Mouse (Mus musculus) cerebellum, adult 9-11 months (tissue): ENCODE measurements around the gene Kansl1l.

ENCODE experiments used
- DNase-seq: peaks from one replicate; pipeline ENCODE4 v3.0.0; 2022

The Kansl1l gene

GRCm38 (mm10) chr1:66817453-66817839 is at the start of gene Kansl1l:
TSS of gene Kansl1l (minus strand) at chr1:66817562.
- DNase-seq = peak; percentile 94

GRCm38 (mm10) chr1:66865633-66866032 is 48.3 kb upstream of the Kansl1l start:
- no peak for DNase-seq

GRCm38 (mm10) chr1:66863741-66864495 is 46.6 kb upstream of the Kansl1l start:
- no peak for DNase-seq

GRCm38 (mm10) chr1:66862712-66863511 is 45.5 kb upstream of the Kansl1l start, which contains the start of gene Acadl:
TSS of gene Acadl (minus strand) at chr1:66863277.
- DNase-seq = peak; percentile 36

- DNase-seq = no peak
Observed at GRCm38 (mm10) chr1:66861764-66862672, 44.7 kb upstream of the Kansl1l start.

GRCm38 (mm10) chr1:66847506-66847905 is 30.1 kb upstream of the Kansl1l start:
- DNase-seq = no peak

GRCm38 (mm10) chr1:66845690-66846318 is 28.4 kb upstream of the Kansl1l start:
- DNase-seq = no peak

- no peak for DNase-seq
Observed at GRCm38 (mm10) chr1:66841938-66842337, 24.6 kb upstream of the Kansl1l start.

GRCm38 (mm10) chr1:66841510-66841909 is 24.1 kb upstream of the Kansl1l start:
- DNase-seq = no peak

- no peak for DNase-seq
Observed at GRCm38 (mm10) chr1:66839755-66840438, 22.5 kb upstream of the Kansl1l start.

GRCm38 (mm10) chr1:66839135-66839534 is 21.8 kb upstream of the Kansl1l start:
- no peak for DNase-seq

- DNase-seq = peak; percentile 62
Observed at GRCm38 (mm10) chr1:66838184-66839042, 21.1 kb upstream of the Kansl1l start.

GRCm38 (mm10) chr1:66837207-66837606 is 19.8 kb upstream of the Kansl1l start:
- DNase-seq = no peak

- DNase-seq = no peak
Observed at GRCm38 (mm10) chr1:66832636-66833165, 15.3 kb upstream of the Kansl1l start.

- DNase-seq = no peak
Observed at GRCm38 (mm10) chr1:66831824-66832600, 14.7 kb upstream of the Kansl1l start.

GRCm38 (mm10) chr1:66829400-66830080 is 12.2 kb upstream of the Kansl1l start:
- DNase-seq = no peak

GRCm38 (mm10) chr1:66821966-66822365 is 4.6 kb upstream of the Kansl1l start:
- DNase-seq = no peak

GRCm38 (mm10) chr1:66820241-66820640 is 2.9 kb upstream of the Kansl1l start:
- no peak for DNase-seq

GRCm38 (mm10) chr1:66817865-66818315 is 528 bp upstream of the Kansl1l start:
- no peak for DNase-seq
